Mouse (Mus musculus) adrenal gland, postnatal 4 days (tissue): ENCODE measurements around the gene Zdhhc14. TPM values are rescaled to one million over a fixed set of nuclear protein-coding genes. Genes with fewer than 3 reads are reported as not detected.

Experiments used
- DNase-seq, 2 experiments: peaks; one replicate each; pipeline ENCODE4 v3.0.0; 2021 to 2022; ENCODE audit warnings: low spot score in 2 of 2, mixed read lengths in 2 of 2
- total RNA-seq, 2 experiments: library from RNA; stranded (reverse); gene quantifications; 2 replicates each; pipeline ENCODE4 v1.2.3; 2021

The Zdhhc14 gene
- total RNA-seq, 2 experiments from 2014 or later: 7.6 to 8.2 TPM

GRCm38 (mm10) chr17:5801761-5802655 is 309.7 kb downstream of the Zdhhc14 start:
- DNase-seq: no peak

DNA sequence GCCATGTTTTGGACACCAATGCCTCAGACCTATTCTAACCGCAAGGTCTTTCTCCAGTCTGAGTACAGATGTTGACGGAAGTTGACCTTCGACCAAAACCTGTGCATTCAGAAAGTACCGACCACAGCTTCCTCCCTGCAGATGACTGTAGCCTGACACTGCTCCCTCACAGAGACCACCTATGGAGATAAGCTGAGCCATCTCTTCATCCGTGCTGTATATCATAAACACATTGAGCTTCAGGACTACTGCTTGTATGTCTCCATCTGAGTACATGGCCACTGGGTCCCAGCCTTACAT is 310.2 kb downstream of the Zdhhc14 start:
- DNase-seq: no peak

Other genes with a start within 250 kb of the Zdhhc14 start
- gene Ldhal6b, start 73.8 kb upstream of the Zdhhc14 start, total RNA-seq: 1 to 10 TPM; 1.6 to 2.4 TPM
- gene Tmem242, start 52.3 kb upstream of the Zdhhc14 start, total RNA-seq: 100 to 1,000 TPM; 113 to 116 TPM